Mouse (Mus musculus): ENCODE measurements around the gene Daxx. TPM values are rescaled to one million over a fixed set of nuclear protein-coding genes. Genes with fewer than 3 reads are reported as not detected.
A peak's percentile ranks its signal among the peaks of the same experiment; 100 is the strongest.

Gene Daxx
- polyA plus RNA-seq, 1 experiment = 19.3 TPM

- Histone ChIP-seq H3K79me2 (ENCODE audit: control insufficient read depth, insufficient read depth) (peaks cover 33% of the 10 kb centered on the region), H3K36me3 (ENCODE audit: control insufficient read depth, insufficient read depth) (peaks cover 17% of the 10 kb centered on the region), H3K4me3 (ENCODE audit: insufficient read depth, poor library complexity, severe bottlenecking) (peak overlapping the region; percentile 75), H3K79me3 (ENCODE audit: low read depth) (peaks cover 5% of the 10 kb centered on the region), H3ac (ENCODE audit: control insufficient read depth, insufficient read length, low read depth) (peak overlapping the region; percentile 50), H3K27me3 (ENCODE audit: control insufficient read depth, insufficient read depth, insufficient read length) (no peaks in the 10 kb centered on the region)
- TF ChIP-seq FOSL1 (IDR thresholded peaks at IDR 0.05; ENCODE audit: insufficient read depth, low read length, poor library complexity, severe bottlenecking) (no peak), USF1 (IDR thresholded peaks at IDR 0.05; ENCODE audit: low read depth) (no peak), MAX (IDR thresholded peaks at IDR 0.05) (no peak), MYOG (IDR thresholded peaks at IDR 0.05; ENCODE audit: control insufficient read depth, extremely low read depth, insufficient read length) (no peak), CEBPB (IDR thresholded peaks at IDR 0.05; ENCODE audit: low read depth) (no peak), MYOD1 (IDR thresholded peaks at IDR 0.05; ENCODE audit: control insufficient read depth, insufficient read length, low read depth) (no peak), CTCF (IDR thresholded peaks at IDR 0.05; ENCODE audit: control insufficient read depth, insufficient read depth, insufficient read length) (no peak)
Observed at GRCm38 (mm10) chr17:33928251-33928947, 19.2 kb downstream of the Daxx start.

DNA sequence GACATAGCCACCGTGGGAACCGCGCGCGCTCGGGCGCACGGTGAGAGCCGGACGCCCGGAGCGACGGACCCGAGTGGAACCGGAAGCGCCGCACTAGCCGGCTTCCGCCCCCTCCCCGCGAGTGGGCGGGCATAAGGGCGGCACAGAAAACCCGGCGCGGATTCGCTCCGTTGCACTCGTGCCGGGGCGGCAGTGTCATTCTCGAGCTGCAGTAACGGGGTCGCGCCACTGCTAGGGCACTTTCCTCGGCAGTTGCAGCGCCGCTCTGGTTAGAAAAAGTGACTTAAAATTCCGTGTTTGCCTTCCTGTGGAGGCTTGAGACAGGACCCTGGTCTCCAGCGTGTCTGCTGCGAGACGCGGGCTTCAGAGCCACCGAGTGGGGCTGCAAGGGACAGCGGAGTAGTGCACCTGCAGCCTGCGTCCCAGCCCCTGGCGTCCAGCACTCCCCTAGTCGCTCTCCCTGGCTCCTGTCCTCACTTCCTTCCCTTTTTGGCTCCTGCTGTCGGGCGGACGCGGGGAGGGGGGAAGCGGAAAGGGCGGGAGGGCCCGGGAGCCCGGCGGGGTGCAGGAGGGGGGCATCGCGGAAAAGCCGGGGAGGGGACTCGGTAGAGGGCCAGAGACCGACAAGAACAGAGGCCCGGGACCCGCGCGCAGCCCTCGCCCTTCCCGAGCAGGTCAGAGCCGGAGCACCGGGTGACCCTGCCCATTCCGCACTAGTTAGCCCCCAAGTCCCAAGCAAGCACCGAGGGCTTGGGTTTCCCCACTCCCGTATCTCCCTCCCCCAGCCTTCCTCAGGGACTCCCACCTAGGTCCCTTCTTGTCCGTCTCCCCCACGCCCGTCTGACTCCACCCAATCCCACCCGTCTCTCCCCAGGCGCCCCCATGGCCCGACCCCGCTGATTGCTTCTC lies 20.4 kb downstream of the Daxx start, which contains the start of gene Rgl2:
TSS of gene Rgl2 (plus strand) at position 173 of the 909 bp plus-strand sequence.
- TF ChIP-seq CTCF (IDR thresholded peaks at IDR 0.05; ENCODE audit: control insufficient read depth, insufficient read depth, insufficient read length) (no peak), MAX (IDR thresholded peaks at IDR 0.05) (peak; percentile 39)
- H3K27me3 ChIP-seq (ENCODE audit: control insufficient read depth, insufficient read depth, insufficient read length) = no peaks in the 10 kb centered on the region
- H3K36me3 ChIP-seq (ENCODE audit: control insufficient read depth, insufficient read depth) = peaks cover 17% of the 10 kb centered on the region
- H3ac ChIP-seq (ENCODE audit: control insufficient read depth, insufficient read length, low read depth) = peak within 1 kb of the TSS; percentile 76
- peaks cover 33% of the 10 kb centered on the region for H3K79me2 ChIP-seq (ENCODE audit: control insufficient read depth, insufficient read depth)
- peak within 1 kb of the TSS; percentile 75 for H3K4me3 ChIP-seq (ENCODE audit: insufficient read depth, poor library complexity, severe bottlenecking)
- H3K79me3 ChIP-seq (ENCODE audit: low read depth) = peaks cover 5% of the 10 kb centered on the region

GRCm38 (mm10) chr17:33930280-33931158 lies 21.3 kb downstream of the Daxx start:
- Histone ChIP-seq H3ac (ENCODE audit: control insufficient read depth, insufficient read length, low read depth) (peak overlapping the region; percentile 76), H3K79me3 (ENCODE audit: low read depth) (peaks cover 4% of the 10 kb centered on the region), H3K36me3 (ENCODE audit: control insufficient read depth, insufficient read depth) (peaks cover 10% of the 10 kb centered on the region), H3K27me3 (ENCODE audit: control insufficient read depth, insufficient read depth, insufficient read length) (no peaks in the 10 kb centered on the region), H3K79me2 (ENCODE audit: control insufficient read depth, insufficient read depth) (peaks cover 33% of the 10 kb centered on the region), H3K4me3 (ENCODE audit: insufficient read depth, poor library complexity, severe bottlenecking) (peak overlapping the region; percentile 75)
- TF ChIP-seq CTCF (IDR thresholded peaks at IDR 0.05; ENCODE audit: control insufficient read depth, insufficient read depth, insufficient read length) (no peak), MAX (IDR thresholded peaks at IDR 0.05) (no peak), USF1 (IDR thresholded peaks at IDR 0.05; ENCODE audit: low read depth) (no peak), CEBPB (IDR thresholded peaks at IDR 0.05; ENCODE audit: low read depth) (no peak), FOSL1 (IDR thresholded peaks at IDR 0.05; ENCODE audit: insufficient read depth, low read length, poor library complexity, severe bottlenecking) (no peak), MYOD1 (IDR thresholded peaks at IDR 0.05; ENCODE audit: control insufficient read depth, insufficient read length, low read depth) (no peak), MYOG (IDR thresholded peaks at IDR 0.05; ENCODE audit: control insufficient read depth, extremely low read depth, insufficient read length) (no peak)

- Histone ChIP-seq H3K27me3 (ENCODE audit: control insufficient read depth, insufficient read depth, insufficient read length) (no peaks in the 10 kb centered on the region), H3ac (ENCODE audit: control insufficient read depth, insufficient read length, low read depth) (no peak overlapping the region), H3K4me3 (ENCODE audit: insufficient read depth, poor library complexity, severe bottlenecking) (peak overlapping the region; percentile 6), H3K79me3 (ENCODE audit: low read depth) (peaks cover 4% of the 10 kb centered on the region), H3K79me2 (ENCODE audit: control insufficient read depth, insufficient read depth) (peaks cover 33% of the 10 kb centered on the region), H3K36me3 (ENCODE audit: control insufficient read depth, insufficient read depth) (peaks cover 7% of the 10 kb centered on the region)
- TF ChIP-seq MYOD1 (IDR thresholded peaks at IDR 0.05; ENCODE audit: control insufficient read depth, insufficient read length, low read depth) (no peak), CTCF (IDR thresholded peaks at IDR 0.05; ENCODE audit: control insufficient read depth, insufficient read depth, insufficient read length) (no peak), FOSL1 (IDR thresholded peaks at IDR 0.05; ENCODE audit: insufficient read depth, low read length, poor library complexity, severe bottlenecking) (no peak), MAX (IDR thresholded peaks at IDR 0.05) (no peak), USF1 (IDR thresholded peaks at IDR 0.05; ENCODE audit: low read depth) (no peak), CEBPB (IDR thresholded peaks at IDR 0.05; ENCODE audit: low read depth) (no peak), MYOG (IDR thresholded peaks at IDR 0.05; ENCODE audit: control insufficient read depth, extremely low read depth, insufficient read length) (no peak)
Observed at GRCm38 (mm10) chr17:33931159-33931866, 22.1 kb downstream of the Daxx start.

DNA sequence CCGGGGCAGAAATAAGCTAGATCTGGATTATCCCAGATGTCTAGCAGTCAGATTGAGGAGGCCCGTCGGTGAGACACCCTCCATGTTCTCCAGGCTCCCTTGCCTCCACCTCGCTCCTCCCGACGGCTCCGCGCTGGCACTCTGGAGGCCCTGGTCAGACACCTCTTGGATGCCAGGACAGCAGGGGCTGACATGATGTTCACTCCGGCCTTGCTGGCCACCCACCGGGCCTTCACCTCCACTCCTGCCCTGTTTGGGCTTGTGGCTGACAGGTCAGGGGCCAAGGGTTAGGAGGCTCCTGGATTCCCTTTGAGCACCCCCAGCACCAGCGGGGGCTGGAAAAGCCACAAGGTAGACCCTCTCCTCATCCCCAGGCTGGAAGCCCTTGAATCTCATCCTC lies 22.7 kb downstream of the Daxx start:
- H3K79me3 ChIP-seq (ENCODE audit: low read depth) = peaks cover 4% of the 10 kb centered on the region
- H3ac ChIP-seq (ENCODE audit: control insufficient read depth, insufficient read length, low read depth) = no peak overlapping the region
- H3K79me2 ChIP-seq (ENCODE audit: control insufficient read depth, insufficient read depth) = peaks cover 33% of the 10 kb centered on the region
- H3K27me3 ChIP-seq (ENCODE audit: control insufficient read depth, insufficient read depth, insufficient read length) = no peaks in the 10 kb centered on the region
- no peak for TF ChIP-seq CEBPB (IDR thresholded peaks at IDR 0.05; ENCODE audit: low read depth)
- no peak for TF ChIP-seq MAX (IDR thresholded peaks at IDR 0.05)
- no peak for TF ChIP-seq MYOD1 (IDR thresholded peaks at IDR 0.05; ENCODE audit: control insufficient read depth, insufficient read length, low read depth)
- TF ChIP-seq MYOG (IDR thresholded peaks at IDR 0.05; ENCODE audit: control insufficient read depth, extremely low read depth, insufficient read length) = no peak
- no peak for TF ChIP-seq FOSL1 (IDR thresholded peaks at IDR 0.05; ENCODE audit: insufficient read depth, low read length, poor library complexity, severe bottlenecking)
- no peak for TF ChIP-seq CTCF (IDR thresholded peaks at IDR 0.05; ENCODE audit: control insufficient read depth, insufficient read depth, insufficient read length)
- H3K36me3 ChIP-seq (ENCODE audit: control insufficient read depth, insufficient read depth) = peaks cover 7% of the 10 kb centered on the region
- no peak overlapping the region for H3K4me3 ChIP-seq (ENCODE audit: insufficient read depth, poor library complexity, severe bottlenecking)
